Mouse (Mus musculus): Measurements from ENCODE around the gene Rere.

- no peak for TF ChIP-seq CTCF (conservative IDR thresholded peaks at IDR 0.05; ENCODE audit: insufficient read depth, insufficient read length, low read depth, low read length)
- TF ChIP-seq POLR2A (IDR thresholded peaks at IDR 0.05; ENCODE audit: low read depth, low read length): no peak
Observed at GRCm38 (mm10) chr4:150569834-150570571, 288.6 kb downstream of the Rere start.
